Mouse (Mus musculus) small intestine, adult 2 months (tissue): Measurements from ENCODE around the gene Smco2.

Experiments used
- CTCF ChIP-seq: fragments of 200-500 bp; IDR thresholded peaks from 2 replicates; pipeline ENCODE4 v1.5.1; 2012; ENCODE audit warnings: low read depth, mild to moderate bottlenecking, control low read depth, inconsistent platforms, low read length, moderate library complexity, mixed read lengths; ENCODE audit not compliant: insufficient replicate concordance, insufficient read length; ENCODE audit errors: extremely low read depth
- POLR2A ChIP-seq: fragments of 200-500 bp; IDR thresholded peaks from 2 replicates; pipeline ENCODE4 v1.6.1; 2012; ENCODE audit warnings: low read depth, mild to moderate bottlenecking, control low read depth, inconsistent platforms, low read length, moderate library complexity

DNA sequence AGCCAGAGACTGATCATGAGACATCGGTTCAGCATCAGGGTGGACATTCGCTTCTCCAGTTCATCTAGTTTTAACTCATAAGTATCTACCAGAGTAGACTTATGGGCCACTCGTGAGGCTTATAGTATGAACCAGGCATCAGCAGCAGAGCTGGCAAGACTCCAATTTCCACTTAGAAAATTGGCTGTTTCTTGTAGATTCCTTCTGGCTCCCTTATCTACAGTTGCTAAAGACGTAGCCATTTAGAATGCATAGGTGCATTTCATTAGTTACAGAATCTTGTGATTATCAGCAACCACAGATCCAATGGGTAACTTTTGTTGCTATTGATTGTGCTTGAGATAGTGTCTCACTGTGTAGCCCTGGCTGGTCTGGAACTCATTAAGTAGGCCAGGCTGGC is 2.8 kb downstream of the Smco2 start:
- TF ChIP-seq CTCF (no peak), POLR2A (no peak)
